Mouse (Mus musculus): Measurements from ENCODE around the gene Psmg4. TPM values are rescaled to one million over a fixed set of nuclear protein-coding genes. Genes with fewer than 3 reads are reported as not detected.

Gene Psmg4
- polyA plus RNA-seq, 1 experiment = 45.3 TPM

GRCm38 (mm10) chr13:34149463-34150176 is 13.1 kb upstream of the Psmg4 start:
- WGBS = 81% methylated on average over 5 of the region's 5 CpGs

GRCm38 (mm10) chr13:34150271-34151027 is 12.3 kb upstream of the Psmg4 start:
- DNase-seq = peak in 1 of 2 experiments; percentile 38
- Histone ChIP-seq H3K27me3 (ENCODE audit: control insufficient read depth, insufficient read depth, low read length) (no peaks in the 10 kb centered on the region), H3K4me1 (ENCODE audit: control insufficient read depth, insufficient read depth, low read length) (peaks cover 14% of the 10 kb centered on the region; the same call in 1 of the 2 replicates), H3K4me3 (replicated peaks; ENCODE audit: insufficient read depth, low read depth, low read length) (no peak overlapping the region), H3K27ac (ENCODE audit: insufficient read depth, low read length) (no peak overlapping the region)
- 32% methylated on average over 19 of the region's 19 CpGs for WGBS
- TF ChIP-seq CTCF (IDR thresholded peaks at IDR 0.05; ENCODE audit: borderline replicate concordance, insufficient read depth, low read depth, low read length) = no peak
- no peak for TF ChIP-seq POLR2A (IDR thresholded peaks at IDR 0.05; ENCODE audit: borderline replicate concordance, insufficient read depth, low read length)

More at GRCm38 (mm10) chr13:34149463-34150176, 13.1 kb upstream of the Psmg4 start:
- no peak for DNase-seq
- no peak for TF ChIP-seq CTCF (IDR thresholded peaks at IDR 0.05; ENCODE audit: borderline replicate concordance, insufficient read depth, low read depth, low read length)
- no peak for TF ChIP-seq POLR2A (IDR thresholded peaks at IDR 0.05; ENCODE audit: borderline replicate concordance, insufficient read depth, low read length)
- peaks cover 14% of the 10 kb centered on the region; the same call in 1 of the 2 replicates for H3K4me1 ChIP-seq (ENCODE audit: control insufficient read depth, insufficient read depth, low read length)
- H3K27ac ChIP-seq (ENCODE audit: insufficient read depth, low read length) = no peak overlapping the region
- no peak overlapping the region for H3K4me3 ChIP-seq (replicated peaks; ENCODE audit: insufficient read depth, low read depth, low read length)
- no peaks in the 10 kb centered on the region for H3K27me3 ChIP-seq (ENCODE audit: control insufficient read depth, insufficient read depth, low read length)

GRCm38 (mm10) chr13:34151425-34151824 is 11.3 kb upstream of the Psmg4 start:
- TF ChIP-seq CTCF (IDR thresholded peaks at IDR 0.05; ENCODE audit: borderline replicate concordance, insufficient read depth, low read depth, low read length) (no peak), POLR2A (IDR thresholded peaks at IDR 0.05; ENCODE audit: borderline replicate concordance, insufficient read depth, low read length) (no peak)
- H3K27ac ChIP-seq (ENCODE audit: insufficient read depth, low read length) = no peak overlapping the region
- WGBS = 100% methylated on average over 1 of the region's 1 CpGs
- no peak overlapping the region for H3K4me3 ChIP-seq (replicated peaks; ENCODE audit: insufficient read depth, low read depth, low read length)
- DNase-seq = no peak
- H3K27me3 ChIP-seq (ENCODE audit: control insufficient read depth, insufficient read depth, low read length) = no peaks in the 10 kb centered on the region
- peaks cover 20% of the 10 kb centered on the region; the same call in 1 of the 2 replicates for H3K4me1 ChIP-seq (ENCODE audit: control insufficient read depth, insufficient read depth, low read length)

- no peaks in the 10 kb centered on the region for H3K27me3 ChIP-seq (ENCODE audit: control insufficient read depth, insufficient read depth, low read length)
- no peak for DNase-seq
- H3K27ac ChIP-seq (ENCODE audit: insufficient read depth, low read length) = no peak overlapping the region
- H3K4me1 ChIP-seq (ENCODE audit: control insufficient read depth, insufficient read depth, low read length) = peaks cover 28% of the 10 kb centered on the region; the same call in 1 of the 2 replicates
- WGBS = 89% methylated on average over 7 of the region's 7 CpGs
- no peak for TF ChIP-seq CTCF (IDR thresholded peaks at IDR 0.05; ENCODE audit: borderline replicate concordance, insufficient read depth, low read depth, low read length)
- TF ChIP-seq POLR2A (IDR thresholded peaks at IDR 0.05; ENCODE audit: borderline replicate concordance, insufficient read depth, low read length) = no peak
- no peak overlapping the region for H3K4me3 ChIP-seq (replicated peaks; ENCODE audit: insufficient read depth, low read depth, low read length)
Measured at GRCm38 (mm10) chr13:34152695-34153094, 10.1 kb upstream of the Psmg4 start.

- TF ChIP-seq CTCF (IDR thresholded peaks at IDR 0.05; ENCODE audit: borderline replicate concordance, insufficient read depth, low read depth, low read length) (no peak), POLR2A (IDR thresholded peaks at IDR 0.05; ENCODE audit: borderline replicate concordance, insufficient read depth, low read length) (no peak)
- no peak overlapping the region; the same call in 1 of the 2 replicates for H3K27ac ChIP-seq (ENCODE audit: insufficient read depth, low read length)
- H3K4me3 ChIP-seq (replicated peaks; ENCODE audit: insufficient read depth, low read depth, low read length) = no peak overlapping the region
- peak; percentile 60 to 70 for DNase-seq
- 19% methylated on average over 4 of the region's 5 CpGs for WGBS
- peaks cover 28% of the 10 kb centered on the region; the same call in 1 of the 2 replicates for H3K4me1 ChIP-seq (ENCODE audit: control insufficient read depth, insufficient read depth, low read length)
- no peaks in the 10 kb centered on the region for H3K27me3 ChIP-seq (ENCODE audit: control insufficient read depth, insufficient read depth, low read length)
Measured at GRCm38 (mm10) chr13:34153254-34154011, 9.3 kb upstream of the Psmg4 start.

GRCm38 (mm10) chr13:34154217-34154930 is 8.4 kb upstream of the Psmg4 start:
- no peak overlapping the region for H3K4me3 ChIP-seq (replicated peaks; ENCODE audit: insufficient read depth, low read depth, low read length)
- 16% methylated on average over 13 of the region's 13 CpGs for WGBS
- no peaks in the 10 kb centered on the region for H3K27me3 ChIP-seq (ENCODE audit: control insufficient read depth, insufficient read depth, low read length)
- peak; percentile 70 to 75 for DNase-seq
- no peak overlapping the region for H3K27ac ChIP-seq (ENCODE audit: insufficient read depth, low read length)
- TF ChIP-seq CTCF (IDR thresholded peaks at IDR 0.05; ENCODE audit: borderline replicate concordance, insufficient read depth, low read depth, low read length) (peak; percentile 67; the same call in 1 of the 2 replicates), POLR2A (IDR thresholded peaks at IDR 0.05; ENCODE audit: borderline replicate concordance, insufficient read depth, low read length) (no peak)
- H3K4me1 ChIP-seq (ENCODE audit: control insufficient read depth, insufficient read depth, low read length) = peaks cover 28% of the 10 kb centered on the region; the same call in 1 of the 2 replicates

GRCm38 (mm10) chr13:34154931-34155272 is 7.9 kb upstream of the Psmg4 start:
- Histone ChIP-seq H3K4me3 (replicated peaks; ENCODE audit: insufficient read depth, low read depth, low read length) (no peak overlapping the region), H3K27me3 (ENCODE audit: control insufficient read depth, insufficient read depth, low read length) (no peaks in the 10 kb centered on the region), H3K4me1 (ENCODE audit: control insufficient read depth, insufficient read depth, low read length) (peaks cover 28% of the 10 kb centered on the region; the same call in 1 of the 2 replicates), H3K27ac (ENCODE audit: insufficient read depth, low read length) (no peak overlapping the region)
- TF ChIP-seq POLR2A (IDR thresholded peaks at IDR 0.05; ENCODE audit: borderline replicate concordance, insufficient read depth, low read length) (no peak), CTCF (IDR thresholded peaks at IDR 0.05; ENCODE audit: borderline replicate concordance, insufficient read depth, low read depth, low read length) (peak; percentile 61; the same call in 1 of the 2 replicates)
- peak; percentile 69 to 72 for DNase-seq
- WGBS = 25% methylated on average over 3 of the region's 3 CpGs
